Mouse (Mus musculus) embryonic facial prominence, embryonic 14.5 days (tissue): ENCODE data around the gene Krr1. TPM values are rescaled to one million over a fixed set of nuclear protein-coding genes. Genes with fewer than 3 reads are reported as not detected.

Experiments
- ATAC-seq: fragments of 200-750 bp; cut with Nextera tagmentation; 2 replicates; pipeline ENCODE4 v1.8.0; 2017; ENCODE audit warnings: low read depth, moderate number of reproducible peaks, moderate TSS enrichment
- DNase-seq: peaks from one replicate; pipeline ENCODE4 v3.0.0-alpha.2; 2015; ENCODE audit warnings: low spot score
- H3K27ac ChIP-seq: fragments of 300-500 bp; sonication (generic); replicated peaks from 2 replicates; pipeline ENCODE4 v1.5.1; 2014; ENCODE audit warnings: low read depth, mild to moderate bottlenecking, low read length, moderate library complexity
- H3K27me3 ChIP-seq: fragments of 300-500 bp; sonication (generic); replicated peaks from 2 replicates; pipeline ENCODE4 v1.6.1; 2014; ENCODE audit warnings: low read length; ENCODE audit not compliant: control insufficient read depth, insufficient read depth
- H3K36me3 ChIP-seq: fragments of 300-500 bp; sonication (generic); 2 replicates; pipeline ENCODE4 v1.6.1; 2014; ENCODE audit warnings: low read length, mixed read lengths; ENCODE audit not compliant: control insufficient read depth, insufficient read depth
- H3K4me1 ChIP-seq: fragments of 300-500 bp; sonication (generic); 2 replicates; pipeline ENCODE4 v1.6.1; 2014; ENCODE audit warnings: antibody characterized with exemption, low read length; ENCODE audit not compliant: control insufficient read depth, insufficient read depth
- H3K4me2 ChIP-seq: fragments of 300-500 bp; sonication (generic); 2 replicates; pipeline ENCODE4 v1.6.1; 2014; ENCODE audit warnings: low read depth, mild to moderate bottlenecking, low read length, moderate library complexity, mixed read lengths
- H3K4me3 ChIP-seq: fragments of 300-500 bp; sonication (generic); 2 replicates; pipeline ENCODE4 v1.5.1; 2014; ENCODE audit warnings: low read depth, mild to moderate bottlenecking, low read length
- H3K9ac ChIP-seq: fragments of 300-500 bp; sonication (generic); 2 replicates; pipeline ENCODE4 v1.6.1; 2014; ENCODE audit warnings: low read depth, mild to moderate bottlenecking, low read length, moderate library complexity, mixed read lengths
- H3K9me3 ChIP-seq: fragments of 300-500 bp; sonication (generic); 2 replicates; pipeline ENCODE4 v1.6.1; 2016; ENCODE audit warnings: low read length; ENCODE audit not compliant: control insufficient read depth
- WGBS: fragments of 180-500 bp; shearing (Covaris S2); extraction: QIAGEN DNeasy Blood & Tissue Kit; methylation state at CpG from one replicate; pipeline ENCODE4 v1.1.7; 2014; 5-methylcytosine and 5-hydroxymethylcytosine counted together
- polyA plus RNA-seq: library from polyadenylated mRNA; unstranded; fragments of >200 nt; fragmentation: Nextera tagmentation; extraction: Ambion mirVana; gene quantifications from 2 replicates; pipeline ENCODE4 v1.2.1, GENCODE M21; 2014

Gene Krr1
- polyA plus RNA-seq, 1 experiment from 2014 or later = 36.8 TPM

GRCm38 (mm10) chr10:111957271-111958045 lies 15.0 kb upstream of the Krr1 start:
- H3K9me3 ChIP-seq = no peaks in the 10 kb centered on the region
- DNase-seq (peak; percentile 89), ATAC-seq (peak; percentile 82)
- H3K9ac ChIP-seq = no peak overlapping the region
- no peak overlapping the region for H3K4me2 ChIP-seq
- no peaks in the 10 kb centered on the region for H3K4me1 ChIP-seq
- no peak overlapping the region for H3K4me3 ChIP-seq
- WGBS = 50% methylated on average over 10 of the region's 10 CpGs
- H3K36me3 ChIP-seq = no peaks in the 10 kb centered on the region
- no peak overlapping the region for H3K27ac ChIP-seq
- no peaks in the 10 kb centered on the region for H3K27me3 ChIP-seq

- Histone ChIP-seq H3K27me3 (no peaks in the 10 kb centered on the region), H3K36me3 (no peaks in the 10 kb centered on the region), H3K9ac (no peak overlapping the region), H3K4me3 (no peak overlapping the region), H3K27ac (no peak overlapping the region), H3K4me2 (no peak overlapping the region), H3K4me1 (no peaks in the 10 kb centered on the region), H3K9me3 (no peaks in the 10 kb centered on the region)
- WGBS = 38% methylated on average over 4 of the region's 4 CpGs
- no peak for ATAC-seq
- DNase-seq = no peak
These were observed 14.4 kb upstream of the Krr1 start for GRCm38 (mm10) chr10:111958046-111958421.

GRCm38 (mm10) chr10:111959353-111959752 lies 13.1 kb upstream of the Krr1 start:
- H3K36me3 ChIP-seq = no peaks in the 10 kb centered on the region
- no peaks in the 10 kb centered on the region for H3K9me3 ChIP-seq
- WGBS = 76% methylated on average over 2 of the region's 2 CpGs
- H3K4me1 ChIP-seq = no peaks in the 10 kb centered on the region
- no peak for ATAC-seq
- no peak overlapping the region for H3K27ac ChIP-seq
- no peak overlapping the region for H3K9ac ChIP-seq
- no peak overlapping the region for H3K4me2 ChIP-seq
- no peaks in the 10 kb centered on the region for H3K27me3 ChIP-seq
- H3K4me3 ChIP-seq = no peak overlapping the region
- DNase-seq = no peak

GRCm38 (mm10) chr10:111960459-111960858 lies 12.0 kb upstream of the Krr1 start:
- no peak overlapping the region for H3K4me2 ChIP-seq
- H3K36me3 ChIP-seq = no peaks in the 10 kb centered on the region
- H3K27ac ChIP-seq = no peak overlapping the region
- WGBS = 80% methylated on average over 6 of the region's 6 CpGs
- no peaks in the 10 kb centered on the region for H3K27me3 ChIP-seq
- DNase-seq (no peak), ATAC-seq (no peak)
- no peak overlapping the region for H3K9ac ChIP-seq
- no peak overlapping the region for H3K4me3 ChIP-seq
- H3K4me1 ChIP-seq = no peaks in the 10 kb centered on the region
- no peaks in the 10 kb centered on the region for H3K9me3 ChIP-seq

- H3K4me3 ChIP-seq = no peak overlapping the region
- no peaks in the 10 kb centered on the region for H3K4me1 ChIP-seq
- H3K9me3 ChIP-seq = no peaks in the 10 kb centered on the region
- H3K27me3 ChIP-seq = no peaks in the 10 kb centered on the region
- no peak for DNase-seq
- no peak overlapping the region for H3K27ac ChIP-seq
- no peaks in the 10 kb centered on the region for H3K36me3 ChIP-seq
- 55% methylated on average over 4 of the region's 4 CpGs for WGBS
- no peak overlapping the region for H3K9ac ChIP-seq
- no peak overlapping the region for H3K4me2 ChIP-seq
- no peak for ATAC-seq
These were observed 6.1 kb upstream of the Krr1 start for GRCm38 (mm10) chr10:111966394-111966793.

GRCm38 (mm10) chr10:111971929-111972328 lies 535 bp upstream of the Krr1 start:
- Histone ChIP-seq H3K9ac (no peak overlapping the region), H3K4me3 (no peak overlapping the region), H3K27ac (no peak overlapping the region), H3K27me3 (no peaks in the 10 kb centered on the region), H3K4me1 (peaks cover 7% of the 10 kb centered on the region; the same call in 1 of the 2 replicates), H3K9me3 (no peaks in the 10 kb centered on the region), H3K4me2 (peak overlapping the region; percentile 44), H3K36me3 (peaks cover 8% of the 10 kb centered on the region; the same call in 1 of the 2 replicates)
- ATAC-seq = no peak
- no peak for DNase-seq
- WGBS = 86% methylated on average over 3 of the region's 3 CpGs

- peaks cover 48% of the 10 kb centered on the region for H3K36me3 ChIP-seq
- H3K4me3 ChIP-seq = no peak overlapping the region
- WGBS = 33% methylated on average over 5 of the region's 5 CpGs
- no peak overlapping the region for H3K27ac ChIP-seq
- 0 out of 2 replicates have a peak, but pooled peaks have one; percentile 19 for ATAC-seq
- peak; percentile 57 for DNase-seq
- H3K4me2 ChIP-seq = no peak overlapping the region
- no peak overlapping the region for H3K9ac ChIP-seq
- peaks cover 7% of the 10 kb centered on the region; the same call in 1 of the 2 replicates for H3K4me1 ChIP-seq
- H3K27me3 ChIP-seq = no peaks in the 10 kb centered on the region
- H3K9me3 ChIP-seq = no peaks in the 10 kb centered on the region
These were observed 5.1 kb downstream of the Krr1 start for GRCm38 (mm10) chr10:111977584-111977983.

GRCm38 (mm10) chr10:111983070-111983469 lies 10.6 kb downstream of the Krr1 start:
- Histone ChIP-seq H3K9ac (no peak overlapping the region), H3K27ac (no peak overlapping the region), H3K4me1 (no peaks in the 10 kb centered on the region), H3K4me2 (no peak overlapping the region), H3K4me3 (no peak overlapping the region), H3K27me3 (no peaks in the 10 kb centered on the region), H3K36me3 (peaks cover 73% of the 10 kb centered on the region), H3K9me3 (no peaks in the 10 kb centered on the region)
- no peak for ATAC-seq
- WGBS = 85% methylated on average over 5 of the region's 5 CpGs
- no peak for DNase-seq

GRCm38 (mm10) chr10:111986453-111986852 lies 14.0 kb downstream of the Krr1 start:
- H3K4me3 ChIP-seq = no peak overlapping the region
- DNase-seq (no peak), ATAC-seq (no peak)
- H3K27ac ChIP-seq = no peak overlapping the region
- 95% methylated on average over 6 of the region's 6 CpGs for WGBS
- no peak overlapping the region for H3K9ac ChIP-seq
- peaks cover 53% of the 10 kb centered on the region for H3K36me3 ChIP-seq
- no peak overlapping the region for H3K4me2 ChIP-seq
- H3K4me1 ChIP-seq = no peaks in the 10 kb centered on the region
- no peaks in the 10 kb centered on the region for H3K9me3 ChIP-seq
- H3K27me3 ChIP-seq = no peaks in the 10 kb centered on the region
